Mouse (Mus musculus): ENCODE measurements around the gene Cntf. TPM values are rescaled to one million over a fixed set of nuclear protein-coding genes. Genes with fewer than 3 reads are reported as not detected.

Gene Cntf
- polyA plus RNA-seq, 1 experiment from 2014 or later = 0.81 TPM

- Histone ChIP-seq H3K9me3 (ENCODE audit: control insufficient read depth, low read length) (no peaks in the 10 kb centered on the region), H3K4me2 (ENCODE audit: low read depth, low read length) (no peak overlapping the region), H3K36me3 (ENCODE audit: control insufficient read depth, insufficient read depth, low read length) (no peaks in the 10 kb centered on the region), H3K27ac (replicated peaks; ENCODE audit: low read depth, low read length) (no peak overlapping the region), H3K9ac (ENCODE audit: low read depth, low read length) (no peak overlapping the region), H3K4me3 (ENCODE audit: low read depth, low read length) (no peak overlapping the region), H3K4me1 (ENCODE audit: control insufficient read depth, insufficient read depth, low read length) (no peaks in the 10 kb centered on the region), H3K27me3 (replicated peaks; ENCODE audit: control insufficient read depth, insufficient read depth, low read length) (no peaks in the 10 kb centered on the region)
- 78% methylated on average over 3 of the region's 3 CpGs for WGBS
- ATAC-seq (ENCODE audit: low read depth) = no peak
- no peak for DNase-seq (ENCODE audit: low spot score)
Measured at GRCm38 (mm10) chr19:12799081-12799480, 33.6 kb upstream of the Cntf start.

GRCm38 (mm10) chr19:12798404-12798803, 33.0 kb upstream of the Cntf start:
- Histone ChIP-seq H3K27me3 (replicated peaks; ENCODE audit: control insufficient read depth, insufficient read depth, low read length) (no peaks in the 10 kb centered on the region), H3K9ac (ENCODE audit: low read depth, low read length) (no peak overlapping the region), H3K4me3 (ENCODE audit: low read depth, low read length) (no peak overlapping the region), H3K27ac (replicated peaks; ENCODE audit: low read depth, low read length) (no peak overlapping the region), H3K9me3 (ENCODE audit: control insufficient read depth, low read length) (no peaks in the 10 kb centered on the region), H3K36me3 (ENCODE audit: control insufficient read depth, insufficient read depth, low read length) (no peaks in the 10 kb centered on the region), H3K4me2 (ENCODE audit: low read depth, low read length) (no peak overlapping the region), H3K4me1 (ENCODE audit: control insufficient read depth, insufficient read depth, low read length) (0 out of 2 replicates have a peak, but pooled peaks cover 2% of the 10 kb centered on the region)
- WGBS = 76% methylated on average over 4 of the region's 4 CpGs
- ATAC-seq (ENCODE audit: low read depth) (no peak), DNase-seq (ENCODE audit: low spot score) (no peak)

GRCm38 (mm10) chr19:12797071-12797470, 31.6 kb upstream of the Cntf start:
- no peak for ATAC-seq (ENCODE audit: low read depth)
- Histone ChIP-seq H3K9me3 (ENCODE audit: control insufficient read depth, low read length) (no peaks in the 10 kb centered on the region), H3K4me1 (ENCODE audit: control insufficient read depth, insufficient read depth, low read length) (peaks cover 8% of the 10 kb centered on the region; the same call in 1 of the 2 replicates), H3K4me2 (ENCODE audit: low read depth, low read length) (peak overlapping the region; percentile 67), H3K27ac (replicated peaks; ENCODE audit: low read depth, low read length) (peak overlapping the region; percentile 100), H3K27me3 (replicated peaks; ENCODE audit: control insufficient read depth, insufficient read depth, low read length) (no peaks in the 10 kb centered on the region), H3K9ac (ENCODE audit: low read depth, low read length) (peak overlapping the region; percentile 68), H3K36me3 (ENCODE audit: control insufficient read depth, insufficient read depth, low read length) (no peaks in the 10 kb centered on the region), H3K4me3 (ENCODE audit: low read depth, low read length) (peak overlapping the region; percentile 94)
- 1% methylated on average over 7 of the region's 7 CpGs for WGBS
- peak; percentile 80 for DNase-seq (ENCODE audit: low spot score)

- DNase-seq (ENCODE audit: low spot score) (peak; percentile 87), ATAC-seq (ENCODE audit: low read depth) (peak; percentile 16)
- WGBS = 0% methylated on average over 29 of the region's 29 CpGs
Measured at GRCm38 (mm10) chr19:12796328-12796931, 31.0 kb upstream of the Cntf start.

GRCm38 (mm10) chr19:12795511-12796327, 30.3 kb upstream of the Cntf start, which contains the start of the genes Zfp91 and Lpxn:
Zfp91 (minus strand) TSS chr19:12796126.
Lpxn (plus strand) TSS chr19:12796193.
- no peaks in the 10 kb centered on the region for H3K36me3 ChIP-seq (ENCODE audit: control insufficient read depth, insufficient read depth, low read length)
- WGBS = under 1% methylated on average over 34 of the region's 76 CpGs
- H3K9me3 ChIP-seq (ENCODE audit: control insufficient read depth, low read length) = no peaks in the 10 kb centered on the region
- H3K4me3 ChIP-seq (ENCODE audit: low read depth, low read length) = peak within 1 kb of the TSS; percentile 94
- no peaks in the 10 kb centered on the region for H3K27me3 ChIP-seq (replicated peaks; ENCODE audit: control insufficient read depth, insufficient read depth, low read length)
- ATAC-seq (ENCODE audit: low read depth) (peak; percentile 96), DNase-seq (ENCODE audit: low spot score) (peak; percentile 100)
- H3K9ac ChIP-seq (ENCODE audit: low read depth, low read length) = peak within 1 kb of the TSS; percentile 99
- peak within 1 kb of the TSS; percentile 69 for H3K4me2 ChIP-seq (ENCODE audit: low read depth, low read length)
- peak within 1 kb of the TSS; percentile 100 for H3K27ac ChIP-seq (replicated peaks; ENCODE audit: low read depth, low read length)
- H3K4me1 ChIP-seq (ENCODE audit: control insufficient read depth, insufficient read depth, low read length) = peaks cover 11% of the 10 kb centered on the region; the same call in 1 of the 2 replicates

More at GRCm38 (mm10) chr19:12796328-12796931, 31.0 kb upstream of the Cntf start:
- peak overlapping the region; percentile 94 for H3K4me3 ChIP-seq (ENCODE audit: low read depth, low read length)
- H3K4me1 ChIP-seq (ENCODE audit: control insufficient read depth, insufficient read depth, low read length) = peaks cover 11% of the 10 kb centered on the region; the same call in 1 of the 2 replicates
- H3K9ac ChIP-seq (ENCODE audit: low read depth, low read length) = peak overlapping the region; percentile 68
- H3K4me2 ChIP-seq (ENCODE audit: low read depth, low read length) = peak overlapping the region; percentile 67
- no peaks in the 10 kb centered on the region for H3K9me3 ChIP-seq (ENCODE audit: control insufficient read depth, low read length)
- H3K27ac ChIP-seq (replicated peaks; ENCODE audit: low read depth, low read length) = peak overlapping the region; percentile 100
- no peaks in the 10 kb centered on the region for H3K27me3 ChIP-seq (replicated peaks; ENCODE audit: control insufficient read depth, insufficient read depth, low read length)
- no peaks in the 10 kb centered on the region for H3K36me3 ChIP-seq (ENCODE audit: control insufficient read depth, insufficient read depth, low read length)

GRCm38 (mm10) chr19:12795110-12795509, 29.7 kb upstream of the Cntf start:
- H3K36me3 ChIP-seq (ENCODE audit: control insufficient read depth, insufficient read depth, low read length) = no peaks in the 10 kb centered on the region
- H3K4me1 ChIP-seq (ENCODE audit: control insufficient read depth, insufficient read depth, low read length) = peaks cover 11% of the 10 kb centered on the region; the same call in 1 of the 2 replicates
- peak; percentile 5 for ATAC-seq (ENCODE audit: low read depth)
- no peaks in the 10 kb centered on the region for H3K27me3 ChIP-seq (replicated peaks; ENCODE audit: control insufficient read depth, insufficient read depth, low read length)
- H3K4me2 ChIP-seq (ENCODE audit: low read depth, low read length) = peak overlapping the region; percentile 69
- no peaks in the 10 kb centered on the region for H3K9me3 ChIP-seq (ENCODE audit: control insufficient read depth, low read length)
- WGBS = no CpG with 5 or more reads among the region's 63 CpGs
- peak overlapping the region; percentile 94 for H3K4me3 ChIP-seq (ENCODE audit: low read depth, low read length)
- peak overlapping the region; percentile 100 for H3K27ac ChIP-seq (replicated peaks; ENCODE audit: low read depth, low read length)
- peak overlapping the region; percentile 99 for H3K9ac ChIP-seq (ENCODE audit: low read depth, low read length)
- DNase-seq (ENCODE audit: low spot score) = no peak

GRCm38 (mm10) chr19:12794056-12795044, 28.9 kb upstream of the Cntf start:
- Histone ChIP-seq H3K27me3 (replicated peaks; ENCODE audit: control insufficient read depth, insufficient read depth, low read length) (no peaks in the 10 kb centered on the region), H3K4me3 (ENCODE audit: low read depth, low read length) (peak overlapping the region; percentile 94), H3K9ac (ENCODE audit: low read depth, low read length) (peak overlapping the region; percentile 99), H3K36me3 (ENCODE audit: control insufficient read depth, insufficient read depth, low read length) (no peaks in the 10 kb centered on the region; the same call in 1 of the 2 replicates), H3K9me3 (ENCODE audit: control insufficient read depth, low read length) (no peaks in the 10 kb centered on the region), H3K27ac (replicated peaks; ENCODE audit: low read depth, low read length) (peak overlapping the region; percentile 100), H3K4me2 (ENCODE audit: low read depth, low read length) (peak overlapping the region; percentile 69), H3K4me1 (ENCODE audit: control insufficient read depth, insufficient read depth, low read length) (peaks cover 11% of the 10 kb centered on the region; the same call in 1 of the 2 replicates)
- DNase-seq (ENCODE audit: low spot score) (peak; percentile 95), ATAC-seq (ENCODE audit: low read depth) (peak; percentile 65)
- 1% methylated on average over 22 of the region's 39 CpGs for WGBS

GRCm38 (mm10) chr19:12792374-12792773, 26.9 kb upstream of the Cntf start:
- no peak overlapping the region for H3K4me3 ChIP-seq (ENCODE audit: low read depth, low read length)
- H3K27me3 ChIP-seq (replicated peaks; ENCODE audit: control insufficient read depth, insufficient read depth, low read length) = no peaks in the 10 kb centered on the region
- H3K36me3 ChIP-seq (ENCODE audit: control insufficient read depth, insufficient read depth, low read length) = peaks cover 5% of the 10 kb centered on the region; the same call in 1 of the 2 replicates
- peaks cover 11% of the 10 kb centered on the region; the same call in 1 of the 2 replicates for H3K4me1 ChIP-seq (ENCODE audit: control insufficient read depth, insufficient read depth, low read length)
- no peak overlapping the region for H3K9ac ChIP-seq (ENCODE audit: low read depth, low read length)
- H3K27ac ChIP-seq (replicated peaks; ENCODE audit: low read depth, low read length) = no peak overlapping the region
- no peaks in the 10 kb centered on the region for H3K9me3 ChIP-seq (ENCODE audit: control insufficient read depth, low read length)
- no peak for DNase-seq (ENCODE audit: low spot score)
- H3K4me2 ChIP-seq (ENCODE audit: low read depth, low read length) = no peak overlapping the region
- ATAC-seq (ENCODE audit: low read depth) = no peak

All from embryonic facial prominence, embryonic 14.5 days (tissue).